Mouse (Mus musculus) left cerebral cortex, adult 2 months (tissue): Measurements from ENCODE around the gene Olfr118. TPM values are rescaled to one million over a fixed set of nuclear protein-coding genes. Genes with fewer than 3 reads are reported as not detected.
"Not testable (repeated sequence)": the region's sequence is repeated elsewhere in the genome, so short reads cannot be mapped to it uniquely, and the experiment has no call there.

ENCODE experiments used
- DNase-seq, 2 experiments: peaks; one replicate each; pipeline ENCODE4 v3.0.0; 2021 to 2022; ENCODE audit warnings: low spot score in 2 of 2, mixed read lengths in 1 of 2; ENCODE audit errors: extremely low spot score in 1 of 2
- H3K27ac ChIP-seq: fragments of 200-600 bp; 2 replicates; pipeline ENCODE4 v1.8.1; 2022
- H3K4me3 ChIP-seq: fragments of 200-600 bp; 2 replicates; pipeline ENCODE4 v1.8.1; 2022
- CTCF ChIP-seq: fragments of 200-600 bp; IDR thresholded peaks from 2 replicates; pipeline ENCODE4 v1.8.1; 2022; ENCODE audit warnings: antibody characterized with exemption, mild to moderate bottlenecking, moderate library complexity
- intact Hi-C: fragments of 180-260 bp; cut with DNase I; formaldehyde crosslinking; loops from one replicate; pipeline ENCODE4 v1.15.1; 2025
- long read RNA-seq, 2 experiments: library from polyadenylated mRNA; stranded (forward); transcript quantifications; one replicate each; pipeline ENCODE4 v2.0.0; 2021; ENCODE audit warnings: borderline mapping rate in 2 of 2
- total RNA-seq, 2 experiments: library from RNA; stranded (reverse); gene quantifications; 2 replicates each; pipeline ENCODE4 v1.2.3; 2021

Olfr118 gene
- not detected for total RNA-seq
- long read RNA-seq, experiment 1, result 0 reads
- long read RNA-seq, experiment 2, result 0 reads

- intact Hi-C loops, result no loop called here
- H3K27ac ChIP-seq, result no peak within 1 kb of the TSS
- DNase-seq, result no peak
- TF ChIP-seq CTCF, result no peak
- no peak within 1 kb of the TSS for H3K4me3 ChIP-seq
Observed at GRCm38 (mm10) chr17:37666688-37667087, at the start of gene Olfr118. Gene Olfr118 (plus strand): TSS chr17:37666988.

GRCm38 (mm10) chr17:37627009-37627408, 39.8 kb upstream of the Olfr118 start, which contains the start of the genes Olfr115 and Olfr116:
Gene Olfr115 (minus strand): TSS chr17:37627109.
Gene Olfr116 (minus strand): TSS chr17:37627199.
- no peak within 1 kb of the TSS for H3K27ac ChIP-seq
- intact Hi-C loops, result no loop called here
- no peak for TF ChIP-seq CTCF
- DNase-seq, result no peak
- H3K4me3 ChIP-seq, result no peak within 1 kb of the TSS

- Histone ChIP-seq H3K27ac (no peak within 1 kb of the TSS), H3K4me3 (no peak within 1 kb of the TSS)
- TF ChIP-seq CTCF, result no peak
- DNase-seq, result no peak
- intact Hi-C loops, result no loop called here
Observed at GRCm38 (mm10) chr17:37663682-37664081, 3.1 kb upstream of the Olfr118 start, which contains the start of gene Olfr117. Gene Olfr117 (minus strand): TSS chr17:37663782.

- H3K27ac ChIP-seq, intact Hi-C loops, DNase-seq, H3K4me3 ChIP-seq: not testable (repeated sequence)
Observed at GRCm38 (mm10) chr17:37696264-37696663, 29.5 kb downstream of the Olfr118 start, which contains the start of gene Olfr119. Gene Olfr119 (plus strand): TSS chr17:37696564.

GRCm38 (mm10) chr17:37721508-37721907, 54.7 kb downstream of the Olfr118 start, which contains the start of gene Olfr120:
Gene Olfr120 (plus strand): TSS chr17:37721808.
- intact Hi-C loops, result no loop called here
- TF ChIP-seq CTCF, result no peak
- Histone ChIP-seq H3K27ac (no peak within 1 kb of the TSS), H3K4me3 (no peak within 1 kb of the TSS)
- DNase-seq, result no peak

Other genes starting within 250 kb of the Olfr118 start
- gene Olfr108, start 221.5 kb upstream of the Olfr118 start, total RNA-seq, result not detected
- gene Olfr109, start 208.1 kb upstream of the Olfr118 start, total RNA-seq, result not detected
- not detected for gene H2-M2, start 183.4 kb upstream of the Olfr118 start, total RNA-seq
- not detected for gene Olfr110, start 174.5 kb upstream of the Olfr118 start, total RNA-seq
- not detected for gene Olfr111, start 159.0 kb upstream of the Olfr118 start, total RNA-seq
- not detected for gene Olfr112, start 97.5 kb upstream of the Olfr118 start, total RNA-seq
- not detected for gene Olfr113, start 89.3 kb upstream of the Olfr118 start, total RNA-seq
- not detected for gene Olfr114, start 74.2 kb upstream of the Olfr118 start, total RNA-seq
- not detected for gene Olfr115, start 39.9 kb upstream of the Olfr118 start, total RNA-seq
- not detected for gene Olfr116, start 39.8 kb upstream of the Olfr118 start, total RNA-seq
- not detected for gene Olfr117, start 3.2 kb upstream of the Olfr118 start, total RNA-seq
- not detected for gene Olfr119, start 29.6 kb downstream of the Olfr118 start, total RNA-seq
- not detected for gene Olfr120, start 54.8 kb downstream of the Olfr118 start, total RNA-seq
- gene Olfr121, start 81.9 kb downstream of the Olfr118 start, total RNA-seq, result not detected
- not detected for gene Olfr122, start 101.6 kb downstream of the Olfr118 start, total RNA-seq
- gene Olfr123, start 126.5 kb downstream of the Olfr118 start, total RNA-seq, result not detected
- gene Olfr124, start 132.9 kb downstream of the Olfr118 start, total RNA-seq, result not detected
- not detected for gene Olfr125, start 166.0 kb downstream of the Olfr118 start, total RNA-seq
- gene Olfr126, start 180.5 kb downstream of the Olfr118 start, total RNA-seq, result not detected
- gene Olfr127, start 233.4 kb downstream of the Olfr118 start, total RNA-seq, result not detected